Mouse (Mus musculus) kidney, postnatal 25 days (tissue): ENCODE measurements around the gene Rgs14.

Experiments
- DNase-seq, 2 experiments: peaks; one replicate each; pipeline ENCODE4 v3.0.0; 2021; ENCODE audit warnings: mixed read lengths in 2 of 2

Gene Rgs14

DNA sequence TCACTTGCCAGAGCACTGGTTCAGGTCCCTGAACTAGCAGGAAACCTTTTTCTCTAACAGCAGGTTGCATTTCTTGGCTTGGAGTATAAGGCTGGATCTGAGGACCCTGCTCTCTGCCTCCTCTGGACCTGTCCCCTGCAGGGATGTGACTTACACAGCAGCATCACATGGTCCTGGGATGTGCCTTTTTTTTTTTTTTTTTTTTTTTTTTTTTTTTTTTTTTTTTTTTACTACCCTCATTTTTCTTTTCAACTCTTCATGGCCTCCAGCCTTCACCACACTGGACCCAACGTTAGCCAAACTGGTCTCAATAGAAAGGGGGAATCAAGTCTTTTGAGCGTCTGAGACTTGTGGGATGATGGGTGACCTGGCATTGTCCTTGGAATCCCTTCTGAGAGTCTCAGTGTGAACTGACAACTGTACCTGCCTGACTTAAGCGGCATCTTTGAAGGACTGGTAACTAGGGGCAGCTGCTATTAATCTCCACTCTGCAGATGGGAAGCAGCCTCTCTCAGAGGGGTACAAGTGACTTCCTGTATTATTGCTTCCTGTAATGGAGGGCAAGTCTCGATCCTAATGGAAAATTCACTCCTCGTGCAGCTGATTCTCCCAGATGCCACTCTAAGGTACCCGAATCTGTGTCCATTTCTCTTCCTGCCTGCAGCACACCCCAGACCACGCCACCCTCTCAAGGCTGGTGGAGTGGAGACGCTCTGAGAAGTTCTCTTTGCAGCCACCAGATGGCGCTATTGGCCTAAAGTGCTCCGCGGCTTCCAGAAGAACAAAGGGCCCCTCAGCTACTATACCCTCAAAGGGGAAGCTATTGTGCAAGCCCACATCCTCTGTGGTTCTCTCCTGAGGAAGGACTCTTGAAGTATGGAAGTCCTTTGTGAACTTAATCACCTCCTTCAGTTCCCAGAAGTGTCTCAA is 35.6 kb downstream of the Rgs14 start:
- peak; percentile 72 to 78 for DNase-seq

- no peak for DNase-seq
Observed at GRCm38 (mm10) chr13:55405783-55406390, 36.4 kb downstream of the Rgs14 start.

DNA sequence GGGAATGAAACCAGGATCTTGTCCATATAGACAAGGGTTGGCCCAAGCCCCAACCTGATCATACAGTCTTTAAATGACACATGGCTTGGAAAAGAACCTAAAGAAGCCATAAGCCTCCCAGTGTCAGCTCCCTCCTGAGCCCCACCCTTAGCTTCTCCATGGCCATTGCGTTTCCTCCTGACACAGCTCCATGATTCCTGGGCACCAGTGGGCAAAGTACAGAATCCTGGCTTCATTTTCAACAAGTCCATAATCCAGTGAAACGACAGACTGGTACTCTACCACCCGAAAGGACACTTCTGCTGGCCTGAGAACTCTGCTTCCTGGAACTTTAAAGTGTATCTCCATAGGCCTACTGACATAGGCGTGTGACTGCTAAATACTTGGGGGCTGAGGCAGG is 37.8 kb downstream of the Rgs14 start:
- DNase-seq: peak; percentile 29 to 64

GRCm38 (mm10) chr13:55408546-55409120 is 39.1 kb downstream of the Rgs14 start:
- peak; percentile 46 to 67 for DNase-seq

DNA sequence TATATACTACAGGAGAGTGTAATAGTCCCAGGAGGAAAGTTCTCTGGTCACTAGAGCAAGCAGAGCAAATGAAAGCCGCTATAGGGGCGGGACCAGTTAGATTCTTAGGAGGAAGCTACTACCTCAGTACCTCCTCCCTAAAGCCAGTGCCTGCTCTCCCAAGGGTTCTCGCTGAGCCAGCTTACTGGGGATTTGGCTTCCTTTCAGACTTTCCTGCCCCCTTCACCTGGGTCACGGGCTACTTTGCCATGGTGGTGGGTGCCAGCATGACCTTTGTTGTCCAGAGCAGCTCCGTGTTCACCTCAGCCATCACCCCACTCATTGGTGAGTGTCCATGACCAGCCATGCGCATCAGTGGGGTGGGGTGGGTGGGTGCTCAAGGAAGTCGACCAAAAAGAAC is 42.3 kb downstream of the Rgs14 start:
- peak; percentile 51 to 68 for DNase-seq

DNA sequence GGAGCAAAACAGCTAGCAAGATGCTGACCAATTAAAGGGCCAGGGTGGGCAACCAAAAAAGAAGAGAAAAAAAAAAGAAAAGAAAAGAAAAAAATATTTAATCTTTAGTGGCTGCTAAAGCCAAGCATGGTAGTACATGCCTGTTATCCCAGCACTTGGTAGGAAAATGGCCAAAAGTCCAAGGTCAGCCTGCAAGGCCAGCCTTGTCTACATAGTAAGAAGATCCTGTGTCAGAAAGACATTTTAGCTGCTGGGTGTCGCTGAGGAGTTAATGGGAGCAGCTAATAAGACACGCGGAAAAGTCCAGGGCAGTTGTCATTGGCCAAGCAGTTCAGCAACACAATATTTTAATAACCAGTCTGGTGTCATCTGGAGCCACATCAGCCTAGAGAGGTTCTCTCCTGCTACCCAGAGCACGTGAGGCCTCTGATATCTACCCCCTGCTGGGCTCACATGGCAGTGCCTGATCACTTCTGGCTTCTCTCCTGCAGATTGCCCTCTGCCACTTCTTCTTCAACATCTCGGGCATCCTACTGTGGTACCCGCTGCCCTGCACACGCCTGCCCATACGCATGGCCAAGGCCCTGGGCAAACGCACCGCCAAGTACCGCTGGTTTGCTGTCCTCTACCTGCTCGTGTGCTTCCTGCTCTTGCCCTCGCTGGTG is 43.2 kb downstream of the Rgs14 start:
- DNase-seq: peak in 1 of 2 experiments; percentile 55

GRCm38 (mm10) chr13:55413333-55413732 is 43.8 kb downstream of the Rgs14 start:
- DNase-seq: peak in 1 of 2 experiments; percentile 69

DNA sequence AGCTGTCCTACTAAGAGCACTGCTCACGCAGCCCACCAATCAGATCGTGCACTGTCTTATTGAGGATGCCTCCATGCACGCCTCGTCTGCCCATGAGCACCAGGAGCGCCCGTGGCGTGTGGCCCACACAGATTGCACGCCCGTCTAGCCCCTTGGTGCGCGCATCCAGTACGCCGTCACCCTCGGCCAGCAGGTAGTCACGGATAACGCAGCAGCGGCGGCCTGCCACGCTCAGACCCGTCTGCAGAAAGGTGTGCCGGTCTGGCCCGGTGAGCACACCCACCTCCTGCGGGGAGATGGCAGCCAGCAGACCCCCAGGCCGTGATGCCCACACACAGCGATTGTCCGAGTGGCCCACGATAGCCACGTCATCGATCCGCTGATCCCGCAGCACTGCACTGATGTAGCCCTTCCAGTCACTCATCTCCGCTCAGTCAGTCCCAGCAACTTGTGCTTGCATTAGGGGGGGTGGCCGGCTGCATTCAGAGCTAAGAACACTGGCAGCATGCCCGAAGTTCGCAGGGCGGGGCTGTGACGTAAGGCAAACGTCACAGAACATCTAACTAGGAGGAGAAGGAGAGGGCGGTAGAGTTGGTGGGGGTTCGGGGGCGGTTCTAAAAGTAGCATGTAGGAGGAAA is 45.3 kb downstream of the Rgs14 start, which contains the start of gene Pfn3:
Gene Pfn3, minus strand, starts transcription at position 490 of the 638 bp plus-strand sequence.
- peak; percentile 91 to 93 for DNase-seq

DNA sequence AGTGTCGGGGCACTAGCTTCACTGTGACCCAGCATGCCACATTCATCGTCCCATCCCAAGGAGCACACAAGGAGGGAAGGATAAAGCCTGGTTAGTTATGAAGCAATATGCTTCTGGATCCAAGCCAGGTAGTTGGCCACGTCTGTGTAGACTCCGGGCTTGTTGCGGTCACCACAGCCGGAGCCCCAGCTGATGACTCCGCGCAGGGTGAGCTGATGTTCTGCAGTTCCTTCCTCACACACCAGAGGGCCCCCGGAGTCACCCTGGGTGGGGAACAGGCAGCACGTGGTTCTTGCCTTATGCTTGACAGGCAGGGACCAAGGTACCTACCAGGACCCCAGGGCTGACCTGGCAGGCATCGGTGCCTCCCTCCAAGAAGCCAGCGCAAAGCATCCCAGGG is 48.5 kb downstream of the Rgs14 start:
- peak; percentile 89 to 92 for DNase-seq

GRCm38 (mm10) chr13:55419142-55419541 is 49.6 kb downstream of the Rgs14 start:
- DNase-seq: peak in 1 of 2 experiments; percentile 41

- peak in 1 of 2 experiments; percentile 2 for DNase-seq
Observed at GRCm38 (mm10) chr13:55420018-55420932, 50.7 kb downstream of the Rgs14 start.

DNA sequence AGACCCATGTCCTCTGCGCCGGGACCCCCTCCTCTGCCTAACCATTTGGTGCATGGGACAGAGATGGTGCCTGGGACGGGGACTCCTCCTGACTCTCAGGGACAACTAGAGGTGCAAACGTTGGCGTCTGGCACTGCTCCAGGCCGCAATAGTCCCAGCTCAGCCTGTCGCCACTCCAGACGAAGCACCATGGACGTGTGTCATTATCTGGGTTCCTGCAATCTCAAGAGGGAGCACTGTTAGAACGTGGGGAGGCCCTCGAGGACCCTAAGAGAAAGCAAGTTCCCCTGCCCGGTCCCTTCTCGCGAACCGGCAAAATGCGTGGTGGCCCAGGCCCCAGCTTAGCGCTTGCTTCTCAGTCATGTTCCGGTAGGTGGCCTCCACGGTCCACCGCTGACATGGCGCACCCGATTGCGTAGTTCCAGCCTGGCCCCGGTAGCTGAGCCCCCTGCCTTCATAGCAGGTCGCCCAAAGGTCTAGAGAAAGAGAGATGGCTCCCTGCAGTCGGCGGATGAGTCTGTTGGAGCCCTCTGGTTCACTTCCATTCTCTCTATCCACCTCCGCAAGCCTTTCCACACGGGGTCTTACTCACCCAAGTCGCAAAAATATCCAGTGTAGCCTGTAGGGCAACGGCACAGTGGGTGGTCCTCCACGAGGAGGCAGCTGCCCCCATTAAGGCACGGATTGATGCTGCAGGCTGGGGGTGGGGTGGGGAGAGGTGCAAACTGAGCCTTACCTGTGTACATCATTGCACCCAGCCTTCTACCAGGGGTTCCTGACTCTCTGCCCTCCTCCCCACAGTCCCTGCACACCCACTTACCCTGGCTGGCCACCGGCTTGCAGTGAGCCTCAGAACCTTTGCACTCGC is 51.6 kb downstream of the Rgs14 start:
- peak; percentile 74 to 80 for DNase-seq

GRCm38 (mm10) chr13:55426613-55427012 is 57.1 kb downstream of the Rgs14 start, which contains the start of gene F12:
TSS of gene F12 (minus strand) at chr13:55426793.
- DNase-seq: no peak

GRCm38 (mm10) chr13:55429226-55429888 is 59.8 kb downstream of the Rgs14 start:
- peak; percentile 76 to 89 for DNase-seq

DNA sequence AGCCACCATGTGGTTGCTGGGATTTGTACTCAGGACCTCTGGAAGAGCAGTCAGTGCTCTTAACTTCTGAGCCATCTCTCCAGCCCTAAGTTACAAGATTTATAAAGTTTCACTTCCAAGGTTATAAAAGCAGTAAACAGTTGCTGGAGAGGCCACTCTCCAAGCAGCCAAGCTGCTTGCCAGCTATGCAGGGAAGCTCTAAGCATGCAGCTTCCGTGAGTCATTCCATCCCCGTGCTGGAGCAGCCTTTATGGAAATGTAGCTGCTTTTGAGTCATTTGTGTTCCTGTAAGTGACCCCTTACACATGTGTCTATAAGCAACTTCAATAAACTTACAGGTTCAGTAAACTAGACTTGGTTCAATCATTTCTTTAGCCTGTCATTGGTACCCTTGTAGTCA is 61.0 kb downstream of the Rgs14 start:
- DNase-seq: no peak

GRCm38 (mm10) chr13:55431889-55432685 is 62.6 kb downstream of the Rgs14 start:
- no peak for DNase-seq
